Mouse (Mus musculus) intestine, embryonic 14.5 days (tissue): Measurements from ENCODE around the gene Syne2. TPM values are rescaled to one million over a fixed set of nuclear protein-coding genes. Genes with fewer than 3 reads are reported as not detected.

Source experiments
- ATAC-seq: fragments of 200-750 bp; cut with Nextera tagmentation; replicated peaks from 2 replicates; pipeline ENCODE4 v1.8.0; 2017; ENCODE audit warnings: low read depth, moderate number of reproducible peaks, moderate TSS enrichment, moderate library complexity; ENCODE audit not compliant: low FRiP score, low TSS enrichment
- DNase-seq: peaks from one replicate; pipeline ENCODE4 v3.0.0-alpha.2; 2018; ENCODE audit warnings: low spot score
- H3K27ac ChIP-seq: fragments of 300-500 bp; sonication (generic); 2 replicates; pipeline ENCODE4 v1.5.1; 2014; ENCODE audit warnings: low read depth, mild to moderate bottlenecking, control low read depth
- H3K27me3 ChIP-seq: fragments of 300-500 bp; sonication (generic); replicated peaks from 2 replicates; pipeline ENCODE4 v1.6.1; 2014; ENCODE audit warnings: low read length, control low read depth; ENCODE audit not compliant: control insufficient read depth, insufficient read depth
- H3K36me3 ChIP-seq: fragments of 300-500 bp; sonication (generic); 2 replicates; pipeline ENCODE4 v1.6.1; 2014; ENCODE audit warnings: low read length, control low read depth; ENCODE audit not compliant: control insufficient read depth, insufficient read depth
- H3K4me1 ChIP-seq: fragments of 300-500 bp; sonication (generic); replicated peaks from 2 replicates; pipeline ENCODE4 v1.6.1; 2014; ENCODE audit warnings: low read length, control low read depth, mixed read lengths; ENCODE audit not compliant: control insufficient read depth, insufficient read depth
- H3K4me2 ChIP-seq: fragments of 300-500 bp; sonication (generic); 2 replicates; pipeline ENCODE4 v1.6.1; 2014; ENCODE audit warnings: low read length
- H3K4me3 ChIP-seq: fragments of 300-500 bp; sonication (generic); 2 replicates; pipeline ENCODE4 v1.5.1; 2014; ENCODE audit warnings: low read depth, low read length, control low read depth, mixed read lengths
- H3K9ac ChIP-seq: fragments of 300-500 bp; sonication (generic); 2 replicates; pipeline ENCODE4 v1.6.1; 2014; ENCODE audit warnings: mild to moderate bottlenecking, low read length
- H3K9me3 ChIP-seq: fragments of 300-500 bp; sonication (generic); 2 replicates; pipeline ENCODE4 v1.6.1; 2016; ENCODE audit warnings: low read length, control low read depth; ENCODE audit not compliant: control insufficient read depth
- WGBS: fragments of 180-500 bp; shearing (Covaris S2); extraction: QIAGEN DNeasy Blood & Tissue Kit; methylation state at CpG from one replicate; pipeline ENCODE4 v1.1.7; 2014; 5-methylcytosine and 5-hydroxymethylcytosine counted together
- polyA plus RNA-seq: library from polyadenylated mRNA; unstranded; fragments of >200 nt; fragmentation: Nextera tagmentation; extraction: Ambion mirVana; gene quantifications from 2 replicates; pipeline ENCODE4 v1.2.1, GENCODE M21; 2014

The Syne2 gene
- polyA plus RNA-seq, 1 experiment from 2014 or later: 41.5 TPM

- no peak overlapping the region for H3K27ac ChIP-seq
- H3K4me1 ChIP-seq: no peaks in the 10 kb centered on the region
- DNase-seq: no peak
- H3K36me3 ChIP-seq: peaks cover 56% of the 10 kb centered on the region
- H3K27me3 ChIP-seq: no peaks in the 10 kb centered on the region
- H3K4me3 ChIP-seq: no peak overlapping the region
- no peak overlapping the region for H3K9ac ChIP-seq
- ATAC-seq: no peak
- H3K4me2 ChIP-seq: no peak overlapping the region
- 94% methylated on average over 24 of the region's 24 CpGs for WGBS
- no peaks in the 10 kb centered on the region for H3K9me3 ChIP-seq
Measured at GRCm38 (mm10) chr12:75966441-75967195, 148.7 kb downstream of the Syne2 start.

GRCm38 (mm10) chr12:75979079-75979478, 161.1 kb downstream of the Syne2 start:
- Histone ChIP-seq H3K4me1 (no peaks in the 10 kb centered on the region), H3K27me3 (no peaks in the 10 kb centered on the region), H3K36me3 (peaks cover 25% of the 10 kb centered on the region), H3K4me2 (no peak overlapping the region), H3K9ac (no peak overlapping the region), H3K9me3 (no peaks in the 10 kb centered on the region), H3K4me3 (no peak overlapping the region), H3K27ac (no peak overlapping the region)
- ATAC-seq (no peak), DNase-seq (no peak)
- WGBS: 69% methylated on average over 5 of the region's 5 CpGs

GRCm38 (mm10) chr12:75983336-75983735, 165.4 kb downstream of the Syne2 start:
- ATAC-seq: no peak
- H3K4me3 ChIP-seq: no peak overlapping the region
- H3K27ac ChIP-seq: no peak overlapping the region
- H3K36me3 ChIP-seq: peaks cover 34% of the 10 kb centered on the region
- H3K9ac ChIP-seq: no peak overlapping the region
- no peaks in the 10 kb centered on the region for H3K9me3 ChIP-seq
- DNase-seq: no peak
- H3K27me3 ChIP-seq: no peaks in the 10 kb centered on the region
- H3K4me1 ChIP-seq: no peaks in the 10 kb centered on the region
- 73% methylated on average over 8 of the region's 8 CpGs for WGBS
- H3K4me2 ChIP-seq: no peak overlapping the region

DNA sequence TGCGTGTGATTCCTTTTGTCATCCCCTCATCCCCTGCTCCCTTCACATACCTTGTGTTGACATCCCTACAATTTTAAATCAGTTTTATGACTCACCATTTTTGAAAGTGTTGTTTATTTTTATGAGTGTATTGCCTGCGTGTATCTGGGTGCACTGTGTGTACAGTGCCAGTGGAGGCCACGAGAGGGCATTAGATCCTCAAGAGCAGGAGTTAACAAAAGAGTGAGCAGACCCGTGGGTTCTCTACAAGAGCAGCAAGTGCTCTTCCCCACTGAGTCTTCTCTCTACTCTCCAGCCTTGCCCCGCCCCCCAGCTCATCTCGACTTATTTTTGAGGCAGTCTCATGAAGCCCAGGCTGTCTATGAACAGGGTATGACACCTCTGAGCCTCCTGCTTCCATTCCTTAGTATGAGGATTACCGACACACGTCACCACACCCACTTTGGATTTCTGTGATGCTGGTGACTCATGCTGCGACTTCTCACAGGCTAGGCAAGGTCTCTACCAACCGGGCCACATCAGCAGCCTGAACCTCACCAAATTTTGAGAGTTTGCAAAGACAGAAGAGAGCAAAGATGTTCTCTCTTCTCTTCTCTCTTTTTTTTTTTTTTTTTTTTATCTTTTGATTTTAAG, 174.4 kb downstream of the Syne2 start:
- H3K9me3 ChIP-seq: no peaks in the 10 kb centered on the region
- peaks cover 34% of the 10 kb centered on the region for H3K36me3 ChIP-seq
- no peaks in the 10 kb centered on the region for H3K4me1 ChIP-seq
- no peak for ATAC-seq
- H3K4me2 ChIP-seq: no peak overlapping the region
- H3K27me3 ChIP-seq: no peaks in the 10 kb centered on the region
- H3K4me3 ChIP-seq: no peak overlapping the region
- DNase-seq: no peak
- 83% methylated on average over 10 of the region's 10 CpGs for WGBS
- no peak overlapping the region for H3K9ac ChIP-seq
- H3K27ac ChIP-seq: no peak overlapping the region

- Histone ChIP-seq H3K9me3 (no peaks in the 10 kb centered on the region), H3K4me3 (no peak overlapping the region), H3K36me3 (peaks cover 36% of the 10 kb centered on the region), H3K4me2 (no peak overlapping the region), H3K4me1 (no peaks in the 10 kb centered on the region), H3K27ac (no peak overlapping the region), H3K9ac (no peak overlapping the region), H3K27me3 (no peaks in the 10 kb centered on the region)
- DNase-seq (no peak), ATAC-seq (no peak)
- 96% methylated on average over 4 of the region's 4 CpGs for WGBS
Measured at GRCm38 (mm10) chr12:75992946-75993345, 175.0 kb downstream of the Syne2 start.

- ATAC-seq: no peak
- H3K36me3 ChIP-seq: peaks cover 28% of the 10 kb centered on the region
Measured at GRCm38 (mm10) chr12:75995086-75995485, 177.2 kb downstream of the Syne2 start.

DNA sequence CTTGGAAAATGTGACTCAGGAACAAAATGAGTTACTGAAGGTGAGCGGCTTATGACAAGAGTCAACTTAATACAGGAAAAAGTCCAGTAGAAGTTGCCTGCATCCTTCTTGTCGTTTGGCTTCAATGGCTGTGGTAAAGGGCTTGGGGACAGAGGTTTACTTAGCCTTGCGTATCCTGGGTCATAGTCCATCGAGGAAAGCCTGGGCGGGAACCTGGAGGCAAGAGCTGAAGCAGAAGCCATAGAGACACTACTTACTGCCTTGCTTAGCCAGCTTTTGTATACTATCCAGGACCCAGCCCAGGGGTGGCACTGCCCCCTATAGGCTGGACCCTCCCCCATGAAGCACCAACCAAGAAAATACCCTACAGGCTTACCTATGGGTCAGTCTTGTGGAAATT, 179.6 kb downstream of the Syne2 start:
- Histone ChIP-seq H3K27me3 (no peaks in the 10 kb centered on the region), H3K36me3 (peaks cover 32% of the 10 kb centered on the region), H3K9ac (no peak overlapping the region), H3K27ac (no peak overlapping the region), H3K4me1 (no peaks in the 10 kb centered on the region), H3K4me3 (no peak overlapping the region), H3K9me3 (no peaks in the 10 kb centered on the region), H3K4me2 (no peak overlapping the region)
- 88% methylated on average over 5 of the region's 5 CpGs for WGBS
- ATAC-seq (no peak), DNase-seq (no peak)

More at GRCm38 (mm10) chr12:75995086-75995485, 177.2 kb downstream of the Syne2 start:
- no peak for DNase-seq
- WGBS: 39% methylated on average over 2 of the region's 2 CpGs
- Histone ChIP-seq H3K4me2 (no peak overlapping the region), H3K4me1 (no peaks in the 10 kb centered on the region), H3K4me3 (no peak overlapping the region), H3K27me3 (no peaks in the 10 kb centered on the region), H3K9ac (no peak overlapping the region), H3K27ac (no peak overlapping the region), H3K9me3 (no peaks in the 10 kb centered on the region)

- H3K4me1 ChIP-seq: no peaks in the 10 kb centered on the region
- no peaks in the 10 kb centered on the region for H3K27me3 ChIP-seq
- ATAC-seq (peak; percentile 60; the same call in 1 of the 2 replicates), DNase-seq (no peak)
- no peak overlapping the region for H3K4me2 ChIP-seq
- no peak overlapping the region for H3K4me3 ChIP-seq
- no peaks in the 10 kb centered on the region for H3K9me3 ChIP-seq
- H3K27ac ChIP-seq: no peak overlapping the region
- H3K36me3 ChIP-seq: peaks cover 28% of the 10 kb centered on the region
- H3K9ac ChIP-seq: no peak overlapping the region
- WGBS: 41% methylated on average over 2 of the region's 2 CpGs
Measured at GRCm38 (mm10) chr12:75998416-75998815, 180.5 kb downstream of the Syne2 start.
